Mouse (Mus musculus) cerebellum, postnatal 10 days (tissue): ENCODE results near the gene Vmn1r205.
"Not testable (repeated sequence)": the region's sequence is repeated elsewhere in the genome, so short reads cannot be mapped to it uniquely, and the experiment has no call there.

Experiments used
- DNase-seq, 2 experiments: peaks; one replicate each; pipeline ENCODE4 v3.0.0; 2021; ENCODE audit warnings: mixed read lengths in 2 of 2

Gene Vmn1r205

DNA sequence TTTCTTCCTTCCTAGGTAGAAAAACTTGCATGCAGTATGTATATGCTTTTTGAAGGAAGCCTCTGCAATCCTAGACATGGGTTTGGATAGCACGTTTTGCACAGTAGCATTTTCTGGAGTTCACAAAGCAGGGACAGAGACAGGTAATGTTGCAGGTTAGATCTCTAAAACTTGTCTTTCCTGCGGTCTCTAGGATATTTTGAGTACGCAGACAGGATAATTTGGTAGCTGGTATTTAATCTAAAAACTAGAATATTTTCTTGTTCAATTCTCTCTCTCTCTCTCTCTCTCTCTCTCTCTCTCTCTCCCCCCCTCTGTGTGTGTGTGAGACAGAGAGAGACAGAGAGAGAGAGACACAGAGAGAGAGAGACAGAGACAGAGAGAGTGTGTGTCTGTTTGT, at the start of gene Vmn1r205:
TSS of gene Vmn1r205 (minus strand) at position 101 of the 400 bp plus-strand sequence.
- no peak for DNase-seq

DNA sequence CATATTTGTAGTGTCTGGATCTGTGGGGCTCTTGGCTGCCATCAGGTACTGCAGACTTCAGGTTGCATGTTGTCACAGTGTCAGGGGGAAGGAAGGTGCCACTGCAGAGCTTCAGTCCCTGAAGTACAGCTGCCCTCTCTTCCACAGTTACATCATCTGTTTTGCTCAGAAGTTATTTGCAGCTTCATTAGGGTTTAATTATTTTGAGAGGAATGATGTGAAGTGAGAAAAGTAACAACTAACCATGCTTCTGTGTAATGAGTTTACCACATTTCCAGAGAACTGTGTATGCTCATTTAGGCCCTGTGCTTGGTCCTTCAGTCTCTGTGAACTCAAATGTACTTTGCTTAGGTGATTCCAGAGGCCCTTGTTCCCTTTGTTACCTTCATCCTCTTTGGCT, 31.4 kb upstream of the Vmn1r205 start, which contains the start of gene Vmn1r206:
TSS of gene Vmn1r206 (minus strand) at position 101 of the 400 bp plus-strand sequence.
- not testable (repeated sequence) for DNase-seq

- not testable (repeated sequence) for DNase-seq
These were observed 9.5 kb downstream of the Vmn1r205 start for GRCm38 (mm10) chr13:22583336-22583735.

- not testable (repeated sequence) for DNase-seq
These were observed 17.9 kb downstream of the Vmn1r205 start for GRCm38 (mm10) chr13:22574911-22575310.

GRCm38 (mm10) chr13:22552898-22553297, 39.9 kb downstream of the Vmn1r205 start, which contains the start of gene Vmn1r204:
TSS of gene Vmn1r204 (plus strand) at chr13:22553198.
- DNase-seq = not testable (repeated sequence)
